Mouse (Mus musculus): ENCODE measurements around the gene Il17d.

DNA sequence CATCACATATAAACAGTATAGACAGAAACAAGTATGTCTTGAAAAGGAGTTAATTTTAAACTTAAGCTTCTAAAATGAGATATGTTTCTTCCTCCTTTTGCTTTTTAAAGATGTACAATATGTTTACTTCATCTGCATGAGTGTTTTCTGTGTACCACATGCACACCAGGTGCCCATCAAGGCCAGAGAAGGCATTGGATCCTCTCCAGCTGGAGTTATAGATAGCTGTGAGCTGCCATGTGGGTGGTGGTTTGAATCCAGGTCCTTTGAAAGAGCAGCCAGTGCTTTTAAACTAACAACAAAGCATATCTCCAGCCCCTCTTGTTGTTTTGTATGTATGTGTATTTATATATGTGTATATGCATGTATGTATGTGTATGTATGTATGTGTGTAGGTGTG, 28.4 kb downstream of the Il17d start:
- no peak for TF ChIP-seq CTCF (IDR thresholded peaks at IDR 0.05; ENCODE audit: borderline replicate concordance, control insufficient read depth, extremely low read depth, insufficient read depth, low read length, poor library complexity)
- TF ChIP-seq POLR2A (IDR thresholded peaks at IDR 0.05; ENCODE audit: control insufficient read depth, extremely low read depth, insufficient read depth, low read length, poor library complexity): no peak
